Mouse (Mus musculus) Muller cell, postnatal 12 days (primary cell): ENCODE data around the gene Nup98.
A peak's percentile ranks its signal among the peaks of the same experiment; 100 is the strongest.

ENCODE experiments used
- DNase-seq: peaks from one replicate; pipeline ENCODE4 v3.0.0-alpha.2; 2015; ENCODE audit errors: inconsistent ontology term

Nup98 gene

GRCm38 (mm10) chr7:102229814-102230213 lies 19.8 kb upstream of the Nup98 start:
- no peak for DNase-seq

GRCm38 (mm10) chr7:102228049-102228670 lies 18.2 kb upstream of the Nup98 start:
- DNase-seq: no peak

GRCm38 (mm10) chr7:102226051-102226450 lies 16.1 kb upstream of the Nup98 start:
- DNase-seq: no peak

GRCm38 (mm10) chr7:102223883-102224738 lies 14.1 kb upstream of the Nup98 start:
- DNase-seq: no peak

- DNase-seq: peak; percentile 82
Measured at GRCm38 (mm10) chr7:102222830-102223556, 13.0 kb upstream of the Nup98 start.

GRCm38 (mm10) chr7:102222336-102222735 lies 12.4 kb upstream of the Nup98 start:
- peak; percentile 75 for DNase-seq

- DNase-seq: no peak
Measured at GRCm38 (mm10) chr7:102221899-102222298, 11.9 kb upstream of the Nup98 start.

- DNase-seq: no peak
Measured at GRCm38 (mm10) chr7:102211071-102211470, 1.1 kb upstream of the Nup98 start.

GRCm38 (mm10) chr7:102208806-102209363 lies 1.1 kb downstream of the Nup98 start:
- DNase-seq: no peak

GRCm38 (mm10) chr7:102205646-102206045 lies 4.3 kb downstream of the Nup98 start:
- no peak for DNase-seq

GRCm38 (mm10) chr7:102204296-102204857 lies 5.6 kb downstream of the Nup98 start:
- DNase-seq: no peak

- no peak for DNase-seq
Measured at GRCm38 (mm10) chr7:102200996-102201785, 8.8 kb downstream of the Nup98 start.

- DNase-seq: no peak
Measured at GRCm38 (mm10) chr7:102200576-102200975, 9.4 kb downstream of the Nup98 start.

GRCm38 (mm10) chr7:102192356-102192755 lies 17.6 kb downstream of the Nup98 start:
- DNase-seq: no peak

- no peak for DNase-seq
Measured at GRCm38 (mm10) chr7:102183849-102184248, 26.1 kb downstream of the Nup98 start.

GRCm38 (mm10) chr7:102170300-102170699 lies 39.7 kb downstream of the Nup98 start:
- DNase-seq: no peak

GRCm38 (mm10) chr7:102153691-102154090 lies 56.3 kb downstream of the Nup98 start:
- no peak for DNase-seq

GRCm38 (mm10) chr7:102137898-102138297 lies 72.1 kb downstream of the Nup98 start:
- DNase-seq: no peak

- no peak for DNase-seq
Measured at GRCm38 (mm10) chr7:102137464-102137863, 72.5 kb downstream of the Nup98 start.

GRCm38 (mm10) chr7:102132395-102132794 lies 77.6 kb downstream of the Nup98 start:
- no peak for DNase-seq

- DNase-seq: no peak
Measured at GRCm38 (mm10) chr7:102120326-102120725, 89.7 kb downstream of the Nup98 start.
